Mouse (Mus musculus): ENCODE data around the gene Fcho1. TPM values are rescaled to one million over a fixed set of nuclear protein-coding genes. Genes with fewer than 3 reads are reported as not detected.

Fcho1 gene
- polyA plus RNA-seq, 1 experiment from 2014 or later, result 16.7 TPM

DNA sequence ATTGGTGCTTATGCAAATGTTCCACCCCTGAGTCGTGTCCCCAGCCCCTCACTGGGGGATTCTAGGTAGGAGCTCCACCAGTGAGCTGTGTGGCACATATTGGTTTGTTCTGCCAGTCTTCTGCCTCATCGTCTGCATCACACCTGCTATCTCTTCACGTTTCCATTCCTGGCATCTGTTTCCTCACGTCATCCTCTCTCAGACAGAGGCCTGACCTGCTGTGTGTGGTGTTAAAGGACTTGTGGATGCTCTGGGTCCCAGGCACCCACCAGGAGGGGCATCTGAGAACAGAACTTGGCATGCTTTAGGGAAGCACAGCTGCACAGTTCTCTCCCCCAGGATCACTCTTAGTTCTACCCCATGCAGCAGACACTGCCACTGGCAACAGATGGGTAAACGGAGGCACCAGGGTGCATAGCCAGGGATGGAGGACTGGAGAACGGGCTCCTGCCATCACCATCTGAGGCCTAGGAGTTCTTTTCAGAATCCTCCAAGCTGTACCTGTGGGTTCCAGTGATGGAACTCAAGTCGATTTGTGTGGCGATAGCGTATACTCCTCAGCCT, 50.0 kb downstream of the Fcho1 start:
- ATAC-seq, result no peak

DNA sequence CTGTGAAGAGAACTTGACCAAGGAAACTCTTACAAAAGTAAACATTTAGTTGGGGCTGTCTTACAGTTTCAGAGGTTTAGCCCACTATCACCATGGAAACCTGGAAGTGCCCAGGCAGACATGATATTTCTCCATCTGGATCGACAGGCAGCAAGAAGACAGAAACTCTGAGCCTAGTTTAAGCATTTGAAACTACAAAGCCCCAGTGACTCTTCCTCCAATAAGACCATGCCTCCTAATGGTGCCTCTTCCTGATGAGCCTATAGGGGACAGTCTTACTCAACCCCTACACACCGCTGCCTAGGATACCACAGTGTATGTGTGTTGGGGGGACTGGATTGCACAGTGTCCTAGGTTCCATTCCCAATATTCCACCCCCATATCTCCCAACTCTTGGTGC, 51.4 kb downstream of the Fcho1 start:
- ATAC-seq, result no peak
- peaks cover 33% of the 10 kb centered on the region for H3K4me1 ChIP-seq (ENCODE audit: insufficient read depth)
- no peaks in the 10 kb centered on the region for H3K36me3 ChIP-seq (replicated peaks; ENCODE audit: insufficient read depth, low read length)
- DNase-seq, result no peak
- no peak for TF ChIP-seq CTCF (IDR thresholded peaks at IDR 0.05; ENCODE audit: low read depth)
- H3K27me3 ChIP-seq (ENCODE audit: insufficient read depth, low read length), result peaks cover 18% of the 10 kb centered on the region; the same call in 1 of the 2 replicates
- no peaks in the 10 kb centered on the region for H3K9me3 ChIP-seq (ENCODE audit: low read length)
- H3K4me3 ChIP-seq (ENCODE audit: low read depth, low read length), result no peak overlapping the region
- H3K27ac ChIP-seq (ENCODE audit: low read depth), result no peak overlapping the region
- no peak overlapping the region for H3K4me2 ChIP-seq (ENCODE audit: low read depth, low read length)
- WGBS (ENCODE audit: insufficient replicate concordance), result 45% methylated on average over 2 of the region's 2 CpGs
- H3K9ac ChIP-seq (replicated peaks), result no peak overlapping the region

More for the DNA sequence above, 50.0 kb downstream of the Fcho1 start:
- Histone ChIP-seq H3K27me3 (ENCODE audit: insufficient read depth, low read length) (peaks cover 9% of the 10 kb centered on the region; the same call in 1 of the 2 replicates), H3K4me3 (ENCODE audit: low read depth, low read length) (peak overlapping the region; percentile 81; the same call in 1 of the 2 replicates), H3K27ac (ENCODE audit: low read depth) (peak overlapping the region; percentile 89), H3K9ac (replicated peaks) (peak overlapping the region; percentile 84), H3K4me2 (ENCODE audit: low read depth, low read length) (peak overlapping the region; percentile 93), H3K36me3 (replicated peaks; ENCODE audit: insufficient read depth, low read length) (no peaks in the 10 kb centered on the region), H3K4me1 (ENCODE audit: insufficient read depth) (peaks cover 33% of the 10 kb centered on the region), H3K9me3 (ENCODE audit: low read length) (no peaks in the 10 kb centered on the region)
- TF ChIP-seq EP300 (IDR thresholded peaks at IDR 0.05; ENCODE audit: low read depth) (no peak), CTCF (IDR thresholded peaks at IDR 0.05; ENCODE audit: low read depth) (no peak)
- no peak for DNase-seq
- WGBS (ENCODE audit: insufficient replicate concordance), result 44% methylated on average over 9 of the region's 9 CpGs

DNA sequence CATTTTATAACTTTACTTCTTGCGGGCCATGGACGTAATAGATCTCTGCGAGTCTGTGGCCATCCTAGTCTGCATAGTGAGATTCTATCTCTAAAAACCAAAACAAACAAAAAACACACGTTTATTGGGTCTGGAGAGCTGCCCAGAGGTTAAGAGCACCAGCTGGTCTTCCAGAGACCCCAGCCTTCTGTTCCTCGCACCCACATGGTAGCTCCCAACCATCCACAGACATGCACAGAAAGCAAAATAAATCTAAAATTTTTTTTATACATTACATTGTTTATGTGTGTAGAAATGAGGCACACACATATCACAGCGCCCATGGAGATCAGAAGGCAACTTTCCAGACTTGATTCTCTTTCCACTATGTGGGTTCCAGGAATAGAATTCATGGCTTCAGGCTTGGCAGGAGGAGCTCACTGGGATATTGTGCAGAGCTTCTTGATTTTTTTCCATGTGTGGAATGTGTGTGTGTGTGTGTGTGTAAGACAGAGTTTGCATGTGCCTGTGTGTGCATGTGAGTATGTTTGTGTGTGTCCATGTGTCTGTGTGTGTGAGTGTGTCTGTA, 53.3 kb downstream of the Fcho1 start:
- WGBS (ENCODE audit: insufficient replicate concordance), result 65% methylated on average over 6 of the region's 6 CpGs
- Histone ChIP-seq H3K36me3 (replicated peaks; ENCODE audit: insufficient read depth, low read length) (no peaks in the 10 kb centered on the region), H3K27ac (ENCODE audit: low read depth) (no peak overlapping the region), H3K4me3 (ENCODE audit: low read depth, low read length) (peak overlapping the region; percentile 57), H3K4me1 (ENCODE audit: insufficient read depth) (peaks cover 32% of the 10 kb centered on the region), H3K27me3 (ENCODE audit: insufficient read depth, low read length) (peaks cover 21% of the 10 kb centered on the region; the same call in 1 of the 2 replicates), H3K9ac (replicated peaks) (0 out of 2 replicates have a peak overlapping the region, but pooled peaks have one; percentile 32), H3K4me2 (ENCODE audit: low read depth, low read length) (peak overlapping the region; percentile 98), H3K9me3 (ENCODE audit: low read length) (no peaks in the 10 kb centered on the region)
- TF ChIP-seq CTCF (IDR thresholded peaks at IDR 0.05; ENCODE audit: low read depth) (no peak), EP300 (IDR thresholded peaks at IDR 0.05; ENCODE audit: low read depth) (no peak)
- DNase-seq (no peak), ATAC-seq (no peak)

DNA sequence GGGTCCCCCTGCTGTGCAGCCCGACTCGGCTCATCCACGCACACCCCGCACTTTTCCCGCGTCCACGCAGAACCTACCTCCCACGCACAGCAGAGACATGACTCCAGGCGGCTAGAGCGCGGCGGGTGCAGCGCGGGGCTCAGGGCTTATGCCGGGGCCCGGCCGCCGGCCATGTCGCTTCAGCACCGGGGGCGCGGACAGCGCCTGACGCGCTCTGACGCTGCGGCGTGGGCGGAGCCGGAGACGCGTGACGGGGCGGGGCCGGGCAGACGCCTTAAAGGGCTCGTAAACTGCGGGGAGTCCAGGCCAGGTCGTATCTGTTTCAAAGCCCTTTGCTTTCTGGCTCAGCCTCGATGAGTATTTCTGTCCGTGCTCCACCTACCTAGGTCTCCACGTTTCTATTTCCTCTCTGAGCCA, 54.0 kb downstream of the Fcho1 start, which contains the start of gene Unc13a:
Unc13a (minus strand) TSS at position 209 of the 417 bp plus-strand sequence.
- 0 out of 2 replicates have a peak within 1 kb of the TSS, but pooled peaks have one; percentile 32 for H3K9ac ChIP-seq (replicated peaks)

DNA sequence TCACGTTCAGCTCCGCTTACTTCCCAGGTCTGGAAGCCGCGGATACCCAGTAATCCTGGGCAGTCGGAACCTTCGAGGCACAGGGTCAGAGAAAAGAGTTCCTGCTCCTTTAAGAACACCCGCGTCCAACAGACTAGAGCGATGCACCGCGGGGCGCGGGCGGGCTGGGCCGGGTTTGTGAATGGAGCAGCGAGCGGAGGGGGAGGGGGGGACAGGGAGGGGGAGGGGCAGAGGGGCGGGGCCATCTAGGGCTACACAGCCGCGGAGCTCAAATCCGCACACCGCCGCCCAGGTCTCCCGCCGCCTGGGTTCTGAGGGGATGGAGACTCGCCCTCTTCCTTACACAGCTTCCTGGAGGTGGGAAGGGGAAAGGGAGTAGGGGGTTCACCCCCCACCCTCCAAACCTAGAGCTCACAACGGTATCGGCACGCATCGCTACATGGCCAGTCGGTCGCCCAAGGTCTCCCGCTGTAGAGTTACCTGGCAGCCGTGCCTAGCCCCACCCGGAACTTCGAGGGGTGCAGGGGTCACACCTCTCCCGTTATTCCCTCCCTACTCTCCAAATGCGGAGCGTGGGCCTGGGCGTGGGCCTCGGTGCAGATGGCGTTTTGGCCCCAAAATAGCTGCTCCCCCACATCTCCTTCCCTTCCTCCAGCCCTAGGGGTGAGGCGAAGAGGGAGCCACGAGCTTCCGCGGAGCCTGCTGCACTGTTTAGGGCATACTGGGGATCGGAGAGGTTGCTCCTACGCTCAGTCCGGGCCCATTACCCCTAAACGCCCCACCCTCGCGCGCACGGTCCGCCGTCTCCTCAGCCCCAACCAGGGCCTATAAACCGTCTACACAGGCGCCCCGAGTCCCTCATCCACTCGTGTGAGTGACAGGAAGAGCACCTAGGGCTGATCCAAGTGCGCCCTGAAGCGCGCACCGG, 54.6 kb downstream of the Fcho1 start:
- Histone ChIP-seq H3K27me3 (ENCODE audit: insufficient read depth, low read length) (peaks cover 21% of the 10 kb centered on the region; the same call in 1 of the 2 replicates), H3K27ac (ENCODE audit: low read depth) (no peak overlapping the region), H3K4me3 (ENCODE audit: low read depth, low read length) (peak overlapping the region; percentile 57), H3K4me1 (ENCODE audit: insufficient read depth) (peaks cover 32% of the 10 kb centered on the region), H3K4me2 (ENCODE audit: low read depth, low read length) (peak overlapping the region; percentile 98), H3K36me3 (replicated peaks; ENCODE audit: insufficient read depth, low read length) (no peaks in the 10 kb centered on the region), H3K9me3 (ENCODE audit: low read length) (no peaks in the 10 kb centered on the region), H3K9ac (replicated peaks) (no peak overlapping the region)
- 3% methylated on average over 50 of the region's 64 CpGs for WGBS (ENCODE audit: insufficient replicate concordance)
- no peak for TF ChIP-seq EP300 (IDR thresholded peaks at IDR 0.05; ENCODE audit: low read depth)
- TF ChIP-seq CTCF (IDR thresholded peaks at IDR 0.05; ENCODE audit: low read depth), result no peak
- ATAC-seq, result peak; percentile 26
- peak; percentile 65 for DNase-seq

More for the DNA sequence above, 54.0 kb downstream of the Fcho1 start, which contains the start of gene Unc13a:
- peak; percentile 92 for DNase-seq
- H3K27ac ChIP-seq (ENCODE audit: low read depth), result no peak within 1 kb of the TSS
- no peaks in the 10 kb centered on the region for H3K9me3 ChIP-seq (ENCODE audit: low read length)
- peak; percentile 63 for ATAC-seq
- WGBS (ENCODE audit: insufficient replicate concordance), result under 1% methylated on average over 42 of the region's 42 CpGs
- no peaks in the 10 kb centered on the region for H3K36me3 ChIP-seq (replicated peaks; ENCODE audit: insufficient read depth, low read length)
- peak within 1 kb of the TSS; percentile 57 for H3K4me3 ChIP-seq (ENCODE audit: low read depth, low read length)
- no peak for TF ChIP-seq CTCF (IDR thresholded peaks at IDR 0.05; ENCODE audit: low read depth)
- H3K4me1 ChIP-seq (ENCODE audit: insufficient read depth), result peaks cover 28% of the 10 kb centered on the region
- H3K27me3 ChIP-seq (ENCODE audit: insufficient read depth, low read length), result peaks cover 21% of the 10 kb centered on the region; the same call in 1 of the 2 replicates
- peak within 1 kb of the TSS; percentile 98 for H3K4me2 ChIP-seq (ENCODE audit: low read depth, low read length)

DNA sequence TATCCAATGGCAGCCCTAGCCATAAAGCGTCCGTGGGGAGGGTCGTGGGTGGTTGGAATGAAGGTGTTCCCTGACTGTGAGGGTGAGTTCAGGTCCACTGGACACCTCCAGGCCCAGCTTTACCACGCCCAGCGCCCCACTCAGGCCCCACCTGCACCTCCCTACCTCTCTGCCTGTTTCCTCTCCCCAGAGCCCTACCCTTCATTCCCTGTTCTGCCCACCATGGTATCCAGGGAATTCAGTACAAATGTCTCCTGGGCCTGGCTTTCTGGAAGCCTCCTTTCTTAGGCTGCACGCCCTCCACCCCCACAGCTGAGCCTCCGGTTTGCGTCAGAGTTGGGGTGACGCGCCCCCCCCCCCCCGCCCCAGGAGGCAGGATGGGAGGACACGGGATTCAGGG, 55.3 kb downstream of the Fcho1 start:
- Histone ChIP-seq H3K9ac (replicated peaks) (no peak overlapping the region), H3K9me3 (ENCODE audit: low read length) (no peaks in the 10 kb centered on the region), H3K4me1 (ENCODE audit: insufficient read depth) (peaks cover 28% of the 10 kb centered on the region), H3K4me2 (ENCODE audit: low read depth, low read length) (peak overlapping the region; percentile 98), H3K27me3 (ENCODE audit: insufficient read depth, low read length) (peaks cover 21% of the 10 kb centered on the region; the same call in 1 of the 2 replicates), H3K4me3 (ENCODE audit: low read depth, low read length) (peak overlapping the region; percentile 57; the same call in 1 of the 2 replicates), H3K36me3 (replicated peaks; ENCODE audit: insufficient read depth, low read length) (no peaks in the 10 kb centered on the region), H3K27ac (ENCODE audit: low read depth) (no peak overlapping the region)
- no peak for ATAC-seq
- WGBS (ENCODE audit: insufficient replicate concordance), result 28% methylated on average over 8 of the region's 12 CpGs
- no peak for DNase-seq
- TF ChIP-seq EP300 (IDR thresholded peaks at IDR 0.05; ENCODE audit: low read depth) (no peak), CTCF (IDR thresholded peaks at IDR 0.05; ENCODE audit: low read depth) (no peak)
